ENCODE assay signal across 14 mouse cellular contexts in the genomic region with DNA sequence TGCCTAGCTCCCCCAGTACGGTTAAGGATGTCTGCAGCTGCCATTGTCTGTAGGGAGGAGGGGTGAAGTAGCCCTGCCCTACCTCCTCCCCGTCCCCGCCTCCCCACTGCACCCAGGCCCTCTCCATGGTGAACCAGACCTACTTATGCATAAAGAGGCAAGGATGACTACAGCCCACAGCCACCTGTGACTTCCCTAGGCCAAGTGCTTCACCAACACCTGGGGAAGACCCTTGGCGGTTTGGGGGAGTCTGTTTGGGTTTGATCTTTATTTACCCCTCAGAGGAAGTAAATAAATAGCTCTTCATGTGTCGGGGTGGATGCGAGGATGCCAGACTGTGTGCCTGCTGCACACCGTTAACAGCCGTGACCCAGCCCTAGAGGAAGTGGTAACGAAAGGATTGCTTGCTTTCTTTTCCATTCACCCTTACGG. TPM values are rescaled to one million over a fixed set of nuclear protein-coding genes. Genes with fewer than 3 reads are reported as not detected.
DNase-seq lines count a peak whose midpoint lies in the region; ATAC-seq lines count a peak whose summit lies in the region.
"Had no signal": no experiment of that assay in that cellular context is flagged by ENCODE, and none has a peak within 500 bp of the region (broad histone marks: within the 10 kb centered on the region; RNA-seq: fewer than 3 reads in every experiment).

No protein-coding gene starts in this region.

- no peak for ATAC-seq in hindbrain, embryonic 16.5 days
- peak; percentile 36 for ATAC-seq in common myeloid progenitor, adult 5-6 weeks (replicated peaks; ENCODE audit: low read depth, poor library complexity, severe bottlenecking)
- no peak for ATAC-seq in liver, embryonic 16.5 days (ENCODE audit: low read depth)
- ATAC-seq: intestine, postnatal 0 days had no signal

- intact Hi-C loops in left cerebral cortex, postnatal 10 days (cut with DNase I): no loop called here

- WGBS in hindbrain, embryonic 10.5 days: 51% methylated on average over 10 of the region's 10 CpGs
- WGBS in hindbrain, embryonic 16.5 days: 52% methylated on average over 10 of the region's 10 CpGs
- 56% methylated on average over 10 of the region's 10 CpGs for WGBS in liver, embryonic 16.5 days (ENCODE audit: insufficient replicate concordance)

- H3K27ac ChIP-seq in hindbrain, embryonic 10.5 days: peak overlapping the region; percentile 59
- H3K27ac ChIP-seq in hindbrain, embryonic 16.5 days (ENCODE audit: low read depth, low read length): no peak overlapping the region
- peak overlapping the region; percentile 61 for H3K27ac ChIP-seq in liver, embryonic 16.5 days (ENCODE audit: low read length)
- H3K27ac ChIP-seq: limb, embryonic 13.5 days; neural tube, embryonic 15.5 days had no signal

- no peaks in the 10 kb centered on the region for H3K9me3 ChIP-seq in hindbrain, embryonic 10.5 days
- H3K9me3 ChIP-seq in hindbrain, embryonic 16.5 days (ENCODE audit: control insufficient read depth, low read length): no peaks in the 10 kb centered on the region
- no peaks in the 10 kb centered on the region for H3K9me3 ChIP-seq in liver, embryonic 16.5 days (replicated peaks; ENCODE audit: control insufficient read depth, low read length)
- H3K9me3 ChIP-seq: limb, embryonic 13.5 days; neural tube, embryonic 15.5 days had no signal

- no peaks in the 10 kb centered on the region for H3K27me3 ChIP-seq in hindbrain, embryonic 10.5 days (ENCODE audit: insufficient read depth, poor library complexity, severe bottlenecking)
- no peaks in the 10 kb centered on the region for H3K27me3 ChIP-seq in hindbrain, embryonic 16.5 days (replicated peaks; ENCODE audit: control insufficient read depth, insufficient read depth, low read length)
- H3K27me3 ChIP-seq in liver, embryonic 16.5 days (ENCODE audit: control insufficient read depth, insufficient read depth, low read depth, low read length): no peaks in the 10 kb centered on the region
- H3K27me3 ChIP-seq: limb, embryonic 13.5 days; neural tube, embryonic 15.5 days had no signal

- H3K36me3 ChIP-seq in hindbrain, embryonic 10.5 days: no peaks in the 10 kb centered on the region
- no peaks in the 10 kb centered on the region for H3K36me3 ChIP-seq in hindbrain, embryonic 16.5 days (ENCODE audit: control insufficient read depth, insufficient read depth, low read length)
- H3K36me3 ChIP-seq in liver, embryonic 16.5 days (ENCODE audit: control insufficient read depth, insufficient read depth): no peaks in the 10 kb centered on the region
- H3K36me3 ChIP-seq: limb, embryonic 13.5 days; neural tube, embryonic 15.5 days had no signal

- H3K9ac ChIP-seq in hindbrain, embryonic 16.5 days (ENCODE audit: low read depth, low read length): no peak overlapping the region
- peak overlapping the region; percentile 12 for H3K9ac ChIP-seq in liver, embryonic 16.5 days (ENCODE audit: low read depth, low read length)
- H3K9ac ChIP-seq: limb, embryonic 13.5 days; neural tube, embryonic 15.5 days had no signal

- H3K4me3 ChIP-seq in hindbrain, embryonic 10.5 days: no peak overlapping the region
- no peak overlapping the region for H3K4me3 ChIP-seq in hindbrain, embryonic 16.5 days (ENCODE audit: low read length)
- no peak overlapping the region for H3K4me3 ChIP-seq in liver, embryonic 16.5 days (ENCODE audit: low read depth, low read length)
- H3K4me3 ChIP-seq: erythroblast, embryonic 14.5 days; limb, embryonic 13.5 days; neural tube, embryonic 15.5 days had no signal

- DNase-seq in hindbrain, embryonic 10.5 days (ENCODE audit: low spot score): no peak
- DNase-seq in thymus, postnatal 36 days: peak; percentile 83 to 91
- no peak for DNase-seq in cerebellum, adult 9-10 months
- DNase-seq in neural tube, embryonic 10.5 days (ENCODE audit: extremely low spot score, low spot score): no peak
- no peak for DNase-seq in left cerebral cortex, postnatal 10 days (ENCODE audit: extremely low spot score in 1 of 2, low spot score in 2 of 2)
- DNase-seq: adrenal gland, postnatal 10 days; cerebellum, adult 11 months had no signal

- H3K4me2 ChIP-seq in hindbrain, embryonic 16.5 days (ENCODE audit: low read length): no peak overlapping the region
- no peak overlapping the region for H3K4me2 ChIP-seq in liver, embryonic 16.5 days (ENCODE audit: low read depth, low read length)
- H3K4me2 ChIP-seq: limb, embryonic 13.5 days; neural tube, embryonic 15.5 days had no signal

- H3K4me1 ChIP-seq in hindbrain, embryonic 10.5 days (replicated peaks): peaks cover 37% of the 10 kb centered on the region
- no peaks in the 10 kb centered on the region for H3K4me1 ChIP-seq in hindbrain, embryonic 16.5 days (ENCODE audit: control insufficient read depth, insufficient read depth, low read depth, low read length)
- peaks cover 72% of the 10 kb centered on the region for H3K4me1 ChIP-seq in liver, embryonic 16.5 days (ENCODE audit: control insufficient read depth, low read depth, low read length)

RNA-seq across cellular contexts. Expression of gene Ccnd3, which starts 26.6 kb away (rescaled TPM):
- polyA plus RNA-seq in hindbrain, embryonic 10.5 days (2016; fragmentation: Nextera tagmentation; extraction: Ambion mirVana): 289 and 330 TPM in 2 replicates
- polyA plus RNA-seq in hindbrain, embryonic 16.5 days (2015; fragmentation: Nextera tagmentation; extraction: Ambion mirVana): 81.7 and 99.9 TPM in 2 replicates
- total RNA-seq in common myeloid progenitor, adult 5-6 weeks (2017): 45.1 and 61.9 TPM in 2 replicates
- polyA plus RNA-seq in liver, embryonic 16.5 days (2015; fragmentation: Nextera tagmentation; extraction: Ambion mirVana): 300 and 331 TPM in 2 replicates
- total RNA-seq in left cerebral cortex, postnatal 10 days (2021): 10 to 100 TPM; 24.5 to 26.7 TPM

RNA-seq across cellular contexts. Expression of gene Taf8, which starts 29.3 kb away (rescaled TPM):
- 32.5 and 36.0 TPM in 2 replicates for polyA plus RNA-seq in hindbrain, embryonic 10.5 days (2016; fragmentation: Nextera tagmentation; extraction: Ambion mirVana)
- 20.0 and 20.5 TPM in 2 replicates for polyA plus RNA-seq in hindbrain, embryonic 16.5 days (2015; fragmentation: Nextera tagmentation; extraction: Ambion mirVana)
- total RNA-seq in common myeloid progenitor, adult 5-6 weeks (2017): 45.2 and 64.5 TPM in 2 replicates
- polyA plus RNA-seq in liver, embryonic 16.5 days (2015; fragmentation: Nextera tagmentation; extraction: Ambion mirVana): 14.2 and 14.3 TPM in 2 replicates
- 10 to 100 TPM; 13.8 to 14.3 TPM for total RNA-seq in left cerebral cortex, postnatal 10 days (2021)

Comparison
In these comparisons a context has a peak if more than half of its experiments do, and no peak if none do; other contexts are left out.
1. DNase-seq: peak in thymus, postnatal 36 days (2 of 2); none in hindbrain, embryonic 10.5 days (single experiment), cerebellum, adult 9-10 months (single experiment), neural tube, embryonic 10.5 days (single experiment) and left cerebral cortex, postnatal 10 days (0 of 2).